Mouse (Mus musculus) retina, postnatal 1 day (tissue): ENCODE data around the gene Rpsa.
A peak's percentile ranks its signal among the peaks of the same experiment; 100 is the strongest.

Source experiments
- DNase-seq: peaks from one replicate; pipeline ENCODE4 v3.0.0-alpha.2; 2012

Rpsa gene

GRCm38 (mm10) chr9:120114051-120114788, 13.3 kb upstream of the Rpsa start:
- no peak for DNase-seq

- DNase-seq: no peak
Measured at GRCm38 (mm10) chr9:120114789-120115151, 12.7 kb upstream of the Rpsa start.

DNA sequence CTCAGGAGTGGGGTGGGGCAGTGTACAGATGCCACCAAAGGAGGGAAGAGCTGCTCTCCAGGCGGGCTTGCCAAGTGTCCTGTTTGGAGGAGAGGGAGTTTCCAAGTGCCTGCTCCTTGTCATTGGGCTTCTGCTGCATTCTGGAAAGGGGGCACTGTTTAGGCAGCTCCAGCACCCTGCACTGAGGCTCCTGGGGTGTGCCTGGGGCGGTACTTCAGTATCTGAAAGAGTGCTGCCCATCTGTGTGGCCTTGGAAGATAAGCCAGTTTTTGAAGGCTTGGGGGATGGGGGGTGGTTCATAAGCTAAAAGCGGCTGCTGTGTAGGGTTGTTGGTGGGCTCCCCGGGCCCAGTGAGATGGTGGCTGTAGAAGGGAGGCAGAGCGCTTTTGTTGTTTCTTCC, 11.9 kb upstream of the Rpsa start:
- no peak for DNase-seq

GRCm38 (mm10) chr9:120116184-120116624, 11.3 kb upstream of the Rpsa start:
- DNase-seq: no peak

- DNase-seq: no peak
Measured at GRCm38 (mm10) chr9:120118212-120118611, 9.3 kb upstream of the Rpsa start.

- DNase-seq: no peak
Measured at GRCm38 (mm10) chr9:120120503-120120902, 7.0 kb upstream of the Rpsa start.

DNA sequence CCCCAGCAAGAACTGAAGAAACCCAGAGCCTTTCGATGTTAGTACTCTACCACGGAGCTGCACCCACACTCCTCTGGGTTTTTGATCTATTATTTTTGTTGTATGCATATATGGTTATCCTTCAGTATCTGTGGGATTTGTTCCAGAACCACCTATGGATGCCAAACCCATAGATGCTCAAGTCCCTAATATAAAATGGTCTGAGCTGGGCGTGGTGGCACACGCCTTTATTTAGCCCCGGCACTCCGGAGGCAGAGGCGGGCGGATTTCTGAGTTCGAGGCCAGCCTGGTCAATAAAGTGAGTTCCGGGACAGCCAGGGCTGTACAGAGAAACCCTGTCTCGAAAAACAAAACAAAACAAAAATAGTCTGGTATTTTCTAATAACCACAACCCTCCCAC, 621 bp upstream of the Rpsa start:
- no peak for DNase-seq

DNA sequence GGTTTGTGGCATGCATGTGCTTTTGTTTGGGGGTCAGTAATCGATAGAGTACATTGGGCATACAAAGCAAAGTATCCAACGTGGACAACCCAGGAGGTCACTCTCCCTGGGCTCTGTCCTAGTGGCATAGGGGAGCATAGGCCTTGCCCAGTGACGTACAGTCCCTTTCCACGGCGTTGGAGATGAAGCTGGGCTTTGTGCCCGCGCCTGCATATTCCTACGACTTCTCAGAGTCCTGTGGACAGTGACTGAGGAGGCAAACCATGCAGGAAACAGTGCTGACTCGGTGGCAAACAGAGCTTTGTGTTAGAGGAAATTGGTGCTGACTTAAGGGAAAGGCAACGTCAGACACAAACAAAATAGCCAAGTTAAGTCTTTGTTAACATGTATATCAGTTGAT, 1.8 kb downstream of the Rpsa start:
- no peak for DNase-seq

DNA sequence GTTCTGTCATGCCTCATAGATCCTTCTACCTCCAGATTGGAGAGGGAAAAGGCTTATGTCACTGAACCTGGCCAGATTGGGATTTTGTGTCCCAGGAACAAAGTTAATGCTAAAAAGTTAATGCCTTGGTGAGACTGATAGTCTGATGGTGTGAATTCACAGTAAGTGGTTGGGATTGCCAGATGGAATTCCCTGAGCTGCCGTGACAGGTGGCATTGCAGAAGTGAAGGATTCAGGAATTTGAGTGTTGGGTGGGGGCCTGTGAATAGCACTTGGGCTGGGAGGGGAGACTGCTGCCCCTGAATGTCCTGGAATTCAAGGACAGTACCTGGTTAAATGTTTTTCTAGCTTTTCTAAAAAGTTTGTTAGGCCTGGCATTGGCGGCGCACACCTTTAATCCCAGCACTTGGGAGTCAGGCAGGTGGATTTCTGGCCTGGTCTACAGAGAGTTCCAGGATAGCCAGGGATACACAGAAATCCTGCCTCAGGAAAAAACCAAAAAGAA, 4.3 kb downstream of the Rpsa start:
- no peak for DNase-seq

- DNase-seq: no peak
Measured at GRCm38 (mm10) chr9:120132980-120133754, 5.7 kb downstream of the Rpsa start.

DNA sequence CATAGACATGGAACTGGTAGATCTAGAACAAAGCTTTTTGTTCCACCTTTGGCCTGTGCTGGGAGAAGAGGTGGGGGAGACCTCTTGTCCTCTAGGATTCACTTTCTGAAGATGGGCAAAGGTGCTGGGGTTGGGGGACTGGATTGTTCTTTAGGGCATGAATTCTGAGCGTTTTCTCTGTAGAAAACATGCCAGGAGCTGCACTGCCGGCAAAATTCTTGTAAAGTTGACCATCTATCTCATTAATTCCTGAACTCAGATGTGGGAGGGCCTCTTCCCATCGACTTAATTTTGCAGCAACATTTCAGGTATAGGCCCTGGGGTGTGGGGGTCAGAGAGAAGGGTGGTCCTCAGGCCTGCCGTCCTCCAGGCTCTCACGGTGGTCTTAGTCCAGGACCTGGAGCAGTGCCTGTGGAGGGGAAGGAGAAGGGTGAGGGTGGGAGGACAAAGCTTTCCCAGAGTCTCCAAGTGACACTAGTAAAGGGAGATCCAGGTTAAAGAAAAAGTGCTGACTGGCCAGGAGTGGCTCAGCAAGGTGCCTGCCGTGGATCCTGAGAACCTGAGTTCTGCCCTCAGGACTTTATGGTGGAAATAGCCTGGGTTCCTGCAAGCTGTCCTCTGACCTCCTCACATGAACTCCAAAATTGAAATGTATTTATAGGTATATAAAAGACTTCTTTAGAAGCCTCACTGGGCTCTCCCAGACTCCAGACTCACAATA, 6.4 kb downstream of the Rpsa start:
- no peak for DNase-seq

DNA sequence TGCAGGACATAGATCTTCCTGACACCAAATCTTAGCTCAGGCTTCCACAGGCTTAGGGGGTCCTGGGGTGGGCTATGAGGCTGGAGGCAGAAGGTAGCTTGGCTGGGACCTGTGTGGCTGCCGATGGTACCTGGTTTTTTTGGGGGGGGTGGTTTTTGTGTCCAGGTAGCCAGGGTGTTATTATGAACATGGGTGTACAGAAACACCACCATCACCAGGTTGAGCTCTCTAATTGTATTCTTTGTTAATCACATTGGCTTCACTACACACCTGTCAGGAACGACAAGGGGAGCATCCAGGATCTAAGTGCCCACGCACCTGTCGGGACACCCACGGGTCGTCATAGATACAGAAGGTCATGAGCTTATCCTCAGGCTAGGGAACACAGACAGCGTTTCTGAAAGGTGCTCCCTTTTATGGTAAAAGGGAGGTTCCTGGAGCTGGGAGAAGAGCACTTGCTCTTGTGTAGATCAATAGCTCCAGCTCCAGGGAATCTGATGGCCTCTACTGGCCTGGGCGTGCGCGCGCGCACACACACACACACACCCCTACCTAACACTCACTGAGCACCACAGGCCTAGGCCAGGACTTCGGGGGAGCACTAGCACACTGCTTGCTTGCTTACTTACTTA, 7.2 kb downstream of the Rpsa start:
- DNase-seq: no peak

GRCm38 (mm10) chr9:120135454-120135853, 8.0 kb downstream of the Rpsa start:
- DNase-seq: no peak

- DNase-seq: peak; percentile 85
Measured at GRCm38 (mm10) chr9:120140652-120141051, 13.2 kb downstream of the Rpsa start.

DNA sequence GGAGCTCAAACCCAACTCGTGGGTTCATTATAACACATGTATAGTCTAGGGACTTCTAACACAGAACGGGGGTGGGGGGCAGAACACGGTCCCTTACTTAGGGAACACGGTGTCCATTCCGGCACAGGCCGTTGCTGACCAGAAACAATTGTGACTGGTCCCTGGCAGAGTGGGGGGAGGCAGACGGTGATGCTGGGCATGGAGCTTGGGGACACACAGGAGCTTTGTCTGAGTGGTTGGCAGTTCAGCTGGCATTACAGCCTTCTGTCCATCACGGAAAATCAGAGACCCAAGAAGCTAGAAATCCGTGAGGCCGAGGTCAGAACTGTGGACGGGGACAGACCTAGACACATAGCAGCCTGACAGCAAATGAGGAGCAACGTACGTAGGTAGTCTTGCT, 17.0 kb downstream of the Rpsa start:
- no peak for DNase-seq

DNA sequence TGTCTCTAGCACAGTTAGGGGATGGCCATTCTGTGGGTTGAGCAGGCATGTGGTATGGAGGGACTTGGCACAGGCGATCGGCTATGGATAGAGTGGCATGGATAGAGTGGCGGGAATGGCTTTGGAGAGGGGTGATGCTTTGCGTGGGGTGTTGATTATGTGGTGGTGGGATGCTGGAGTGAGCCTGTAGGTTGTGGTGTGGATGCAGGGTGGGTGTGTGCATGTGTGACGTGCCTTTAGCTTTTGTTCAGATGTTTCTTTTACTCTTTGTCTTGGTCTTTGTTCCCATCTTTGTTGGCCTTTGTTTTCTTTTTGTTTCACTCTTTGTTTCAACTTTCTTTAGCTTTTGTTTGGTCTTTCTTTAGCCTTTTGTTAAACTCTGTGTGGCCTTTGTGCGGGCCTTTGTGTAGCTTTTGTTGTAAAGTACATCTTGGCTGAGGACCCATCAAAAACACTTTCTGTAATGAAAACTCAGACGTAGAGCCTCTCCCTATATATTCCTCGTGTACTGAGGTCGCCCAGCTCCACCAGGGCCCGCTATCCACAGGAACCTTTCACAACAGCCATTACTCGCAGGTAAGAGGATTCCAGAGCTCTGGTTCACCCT, 21.8 kb downstream of the Rpsa start, which contains the start of gene Mobp:
Gene Mobp (plus strand): TSS at position 486 of the 607 bp plus-strand sequence.
- DNase-seq: peak; percentile 31

DNA sequence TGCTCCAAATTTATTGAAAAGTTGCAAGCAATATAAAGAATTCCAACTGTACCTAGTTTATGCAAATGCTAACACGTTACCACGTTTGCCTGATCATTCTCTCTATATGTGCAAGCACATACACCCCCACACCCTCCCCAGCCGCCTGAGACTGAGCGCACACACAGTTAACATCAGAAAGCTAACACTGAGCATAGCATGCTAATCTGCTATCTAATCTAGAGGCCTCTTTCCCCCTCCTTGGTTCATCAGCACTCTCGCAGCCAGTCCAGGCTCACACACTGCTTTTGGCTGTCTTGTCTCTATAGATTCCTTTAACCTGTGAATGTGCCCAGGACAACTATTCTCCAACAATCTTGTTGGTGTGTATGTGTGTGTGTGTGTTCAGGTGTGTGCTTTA, 23.7 kb downstream of the Rpsa start:
- DNase-seq: no peak

DNA sequence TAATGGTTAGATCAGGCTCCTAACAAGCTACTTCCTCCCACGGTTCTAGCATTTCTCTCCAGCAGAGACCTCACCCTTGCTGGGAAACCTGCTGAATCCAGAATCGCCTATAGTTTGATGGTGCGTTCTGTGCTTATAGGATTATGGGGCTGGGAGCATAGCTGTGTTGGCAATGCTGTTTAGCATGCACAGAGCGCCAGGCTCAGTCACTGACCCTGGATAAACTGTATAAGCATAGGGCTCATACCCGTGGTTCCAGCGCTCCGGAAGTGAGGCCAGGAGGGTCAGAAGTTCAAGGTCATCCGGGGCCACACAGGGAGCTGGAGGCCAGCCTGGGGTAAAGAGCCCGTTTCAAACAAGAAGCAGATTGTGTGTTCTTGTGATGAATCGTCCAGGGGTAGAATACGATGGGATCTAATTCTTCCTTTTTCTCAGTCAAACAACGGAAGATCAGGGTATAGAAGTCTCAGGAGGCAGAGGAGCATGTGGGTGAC, 24.5 kb downstream of the Rpsa start:
- no peak for DNase-seq

GRCm38 (mm10) chr9:120158047-120158446, 30.6 kb downstream of the Rpsa start:
- DNase-seq: no peak

GRCm38 (mm10) chr9:120163862-120164261, 36.4 kb downstream of the Rpsa start:
- DNase-seq: peak; percentile 22

- no peak for DNase-seq
Measured at GRCm38 (mm10) chr9:120167826-120168225, 40.3 kb downstream of the Rpsa start.

DNA sequence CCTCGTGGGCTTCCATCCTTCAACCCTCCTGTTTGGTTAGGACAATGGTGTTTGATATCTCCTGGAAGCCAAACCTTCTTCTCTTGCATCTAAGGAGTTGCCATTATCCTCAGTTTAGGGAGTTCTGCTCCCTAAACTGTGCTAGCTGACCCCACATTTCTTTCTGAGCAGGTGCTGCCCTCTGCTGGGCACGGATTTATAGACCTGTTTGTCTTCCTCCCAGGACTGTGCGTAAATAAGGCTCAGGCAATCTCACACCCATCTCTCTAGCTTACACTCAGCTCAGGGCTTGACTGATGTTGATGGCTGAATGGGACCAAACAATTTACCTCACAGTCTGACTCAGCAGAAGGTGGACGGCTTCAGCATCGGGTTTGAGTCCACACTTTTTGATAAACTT, 43.8 kb downstream of the Rpsa start:
- peak; percentile 70 for DNase-seq
